Mouse (Mus musculus) CD4-positive, CD25-positive, alpha-beta regulatory T cell, adult 4 months (primary cell): ENCODE results near the gene Ly9. TPM values are rescaled to one million over a fixed set of nuclear protein-coding genes. Genes with fewer than 3 reads are reported as not detected.

Experiments
- ATAC-seq: one replicate; pipeline ENCODE4 v1.8.0; 2017
- polyA plus RNA-seq, 2 experiments: library from polyadenylated mRNA; unstranded; fragments of 100-300 nt; shearing (Covaris generic); gene quantifications; one replicate each; pipeline ENCODE4 v1.2.1; 2017

Ly9 gene
- polyA plus RNA-seq, 2 experiments from 2014 or later, result 52.9 to 159 TPM

- ATAC-seq, result no peak
Observed at GRCm38 (mm10) chr1:171577168-171577567, 30.0 kb downstream of the Ly9 start.

- ATAC-seq, result no peak
Observed at GRCm38 (mm10) chr1:171568436-171568835, 38.8 kb downstream of the Ly9 start.

GRCm38 (mm10) chr1:171566777-171567176 is 40.4 kb downstream of the Ly9 start:
- ATAC-seq, result peak; percentile 78

- ATAC-seq, result peak; percentile 56
Observed at GRCm38 (mm10) chr1:171565888-171566287, 41.3 kb downstream of the Ly9 start.

- ATAC-seq, result peak; percentile 69
Observed at GRCm38 (mm10) chr1:171564247-171564646, 43.0 kb downstream of the Ly9 start.

GRCm38 (mm10) chr1:171563042-171563441 is 44.2 kb downstream of the Ly9 start:
- ATAC-seq, result no peak

GRCm38 (mm10) chr1:171561639-171562225 is 45.5 kb downstream of the Ly9 start:
- peak; percentile 32 for ATAC-seq

GRCm38 (mm10) chr1:171561200-171561599 is 46.0 kb downstream of the Ly9 start:
- no peak for ATAC-seq

GRCm38 (mm10) chr1:171560262-171560661 is 46.9 kb downstream of the Ly9 start:
- ATAC-seq, result no peak

GRCm38 (mm10) chr1:171558898-171559297 is 48.3 kb downstream of the Ly9 start, which contains the start of gene Cd244a:
Cd244a (plus strand) TSS chr1:171559193.
- no peak for ATAC-seq

GRCm38 (mm10) chr1:171558407-171558806 is 48.8 kb downstream of the Ly9 start:
- ATAC-seq, result no peak

GRCm38 (mm10) chr1:171556366-171556765 is 50.8 kb downstream of the Ly9 start:
- no peak for ATAC-seq

GRCm38 (mm10) chr1:171553359-171554341 is 53.6 kb downstream of the Ly9 start:
- no peak for ATAC-seq

GRCm38 (mm10) chr1:171552230-171552629 is 55.0 kb downstream of the Ly9 start:
- no peak for ATAC-seq

GRCm38 (mm10) chr1:171551326-171551725 is 55.9 kb downstream of the Ly9 start:
- no peak for ATAC-seq

GRCm38 (mm10) chr1:171540694-171541093 is 66.5 kb downstream of the Ly9 start:
- ATAC-seq, result no peak

Other genes starting within 250 kb of the Ly9 start
- gene Klhdc9, start 246.6 kb downstream of the Ly9 start, polyA plus RNA-seq, result under 1 TPM; 0.36 to 0.72 TPM
- under 1 TPM in 1 of 2 experiments, not detected in 1; 0.12 TPM for gene Nectin4, start 237.3 kb downstream of the Ly9 start, polyA plus RNA-seq
- gene Arhgap30, start 218.5 kb downstream of the Ly9 start, polyA plus RNA-seq, result 10 to 100 TPM; 74.7 to 90.4 TPM
- 100 to 1,000 TPM in 1 of 2 experiments, 10 to 100 TPM in 1; 62.2 to 115 TPM for gene Usf1, start 196.1 kb downstream of the Ly9 start, polyA plus RNA-seq
- gene Tstd1, start 188.5 kb downstream of the Ly9 start, polyA plus RNA-seq, result 10 to 100 TPM; 10.0 to 20.1 TPM
- 1 to 10 TPM in 1 of 2 experiments, under 1 TPM in 1; 0.16 to 1.1 TPM for gene F11r, start 169.9 kb downstream of the Ly9 start, polyA plus RNA-seq
- 10 to 100 TPM; 10.5 to 11.7 TPM for gene Alyref2, start 103.9 kb downstream of the Ly9 start, polyA plus RNA-seq
- not detected for gene Itln1, start 72.1 kb downstream of the Ly9 start, polyA plus RNA-seq
- gene Cd244a, start 48.2 kb downstream of the Ly9 start, polyA plus RNA-seq, result 1 to 10 TPM in 1 of 2 experiments, under 1 TPM in 1; 0.55 to 1.3 TPM
- gene Slamf7, start 45.6 kb upstream of the Ly9 start, polyA plus RNA-seq, result 10 to 100 TPM; 12.5 to 13.1 TPM
- gene Cd48, start 74.6 kb upstream of the Ly9 start, polyA plus RNA-seq, result 100 to 1,000 TPM; 451 to 548 TPM
- gene Slamf1, start 159.7 kb upstream of the Ly9 start, polyA plus RNA-seq, result 10 to 100 TPM; 72.6 to 97.4 TPM
- gene Cd84, start 232.3 kb upstream of the Ly9 start, polyA plus RNA-seq, result 100 to 1,000 TPM; 206 to 219 TPM